Mouse (Mus musculus) G1E (cell line): ENCODE data around the gene Chst11.

ENCODE experiments used
- CTCF ChIP-seq: IDR thresholded peaks from 2 replicates; pipeline ENCODE4 v1.5.1; 2012; ENCODE audit warnings: low read depth, low read length, inconsistent platforms, mixed read lengths
- GATA1 ChIP-seq: IDR thresholded peaks from 2 replicates; pipeline ENCODE4 v1.6.1; 2012; ENCODE audit warnings: borderline replicate concordance, low read length, inconsistent platforms, mixed read lengths
- GATA2 ChIP-seq: IDR thresholded peaks from 2 replicates; pipeline ENCODE4 v1.6.1; 2012; ENCODE audit warnings: low read depth, low read length, inconsistent platforms, borderline replicate concordance
- POLR2AphosphoS5 ChIP-seq: IDR thresholded peaks from 2 replicates; pipeline ENCODE4 v1.6.1; 2012; ENCODE audit warnings: low read depth, low read length, inconsistent platforms; ENCODE audit not compliant: insufficient replicate concordance
- TAL1 ChIP-seq: conservative IDR thresholded peaks from 2 replicates; pipeline ENCODE4 v1.6.1; 2012; ENCODE audit warnings: low read depth, low read length, inconsistent platforms, mixed read lengths

DNA sequence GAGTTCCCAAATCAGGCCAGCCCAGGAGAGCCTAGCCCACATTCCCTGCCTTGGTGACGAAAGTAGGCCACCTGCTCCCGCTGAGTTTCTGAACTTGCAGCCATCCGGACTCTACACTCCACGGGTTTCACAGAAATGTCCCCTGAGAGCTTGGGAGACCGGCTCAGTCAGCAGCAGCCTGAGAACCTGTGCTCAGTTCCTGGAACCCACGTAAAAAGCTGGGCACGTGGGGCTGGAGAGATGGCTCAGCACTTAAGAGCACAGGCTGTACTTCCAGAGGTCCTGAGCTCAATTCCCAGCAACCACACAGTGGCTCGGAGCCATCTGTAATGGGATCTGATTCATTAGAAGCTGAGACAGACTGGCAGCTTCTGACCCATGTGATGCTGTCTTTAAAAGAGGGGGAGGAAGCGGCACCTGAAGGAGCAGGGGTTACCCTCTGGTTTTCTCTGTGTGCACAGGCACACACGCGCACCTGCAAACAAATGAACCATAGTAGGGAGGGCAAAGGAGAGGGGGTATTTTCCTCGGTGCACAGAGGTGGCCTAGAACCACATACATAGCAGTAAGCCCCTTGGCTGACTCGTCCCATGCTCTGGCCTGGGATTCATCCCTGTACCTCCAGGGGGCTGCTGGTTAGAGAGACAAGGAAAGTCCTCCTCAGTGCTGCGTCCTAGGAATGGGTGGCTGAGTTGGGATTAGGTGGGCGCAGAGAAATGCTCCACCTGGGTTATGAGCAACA lies 196.7 kb downstream of the Chst11 start:
- TF ChIP-seq CTCF (no peak), TAL1 (no peak), POLR2AphosphoS5 (no peak), GATA1 (no peak), GATA2 (no peak)
